Mouse (Mus musculus): Measurements from ENCODE around the gene Ndrg4. TPM values are rescaled to one million over a fixed set of nuclear protein-coding genes. Genes with fewer than 3 reads are reported as not detected.

Gene Ndrg4
- polyA plus RNA-seq, 1 experiment from 2014 or later, result 87.3 TPM

Small RNA genes within 50 kb of the gene (microRNA-seq; reads per million reads assigned to microRNA genes)
- 1.6 reads per million for gene Mir7073

Other genes starting within 250 kb of the Ndrg4 start
- gene Cfap20, start 242.1 kb upstream of the Ndrg4 start, polyA plus RNA-seq (2014; fragmentation: Nextera tagmentation; extraction: Ambion mirVana), result 128 and 142 TPM in 2 replicates
- gene Csnk2a2, start 186.9 kb upstream of the Ndrg4 start, polyA plus RNA-seq (2014; fragmentation: Nextera tagmentation; extraction: Ambion mirVana), result 16.7 and 18.3 TPM in 2 replicates
- gene Ccdc113, start 142.9 kb upstream of the Ndrg4 start, polyA plus RNA-seq (2014; fragmentation: Nextera tagmentation; extraction: Ambion mirVana), result 0.17 and 0.43 TPM in 2 replicates
- not detected in 2 replicates for gene Prss54, start 100.6 kb upstream of the Ndrg4 start, polyA plus RNA-seq (2014; fragmentation: Nextera tagmentation; extraction: Ambion mirVana)
- 23.5 and 24.3 TPM in 2 replicates for gene Gins3, start 43.5 kb upstream of the Ndrg4 start, polyA plus RNA-seq (2014; fragmentation: Nextera tagmentation; extraction: Ambion mirVana)
- 19.3 and 20.2 TPM in 2 replicates for gene Setd6, start 38.9 kb downstream of the Ndrg4 start, polyA plus RNA-seq (2014; fragmentation: Nextera tagmentation; extraction: Ambion mirVana)
- 119 and 128 TPM in 2 replicates for gene Cnot1, start 130.5 kb downstream of the Ndrg4 start, polyA plus RNA-seq (2014; fragmentation: Nextera tagmentation; extraction: Ambion mirVana)
- 348 and 353 TPM in 2 replicates for gene Sap18b, start 148.4 kb downstream of the Ndrg4 start, polyA plus RNA-seq (2014; fragmentation: Nextera tagmentation; extraction: Ambion mirVana)
- gene Slc38a7, start 176.6 kb downstream of the Ndrg4 start, polyA plus RNA-seq (2014; fragmentation: Nextera tagmentation; extraction: Ambion mirVana), result 16.0 and 17.4 TPM in 2 replicates
- gene Got2, start 211.6 kb downstream of the Ndrg4 start, polyA plus RNA-seq (2014; fragmentation: Nextera tagmentation; extraction: Ambion mirVana), result 81.2 and 84.2 TPM in 2 replicates